Mouse (Mus musculus) embryonic facial prominence, embryonic 12.5 days (tissue): Measurements from ENCODE around the gene Plekhm3. TPM values are rescaled to one million over a fixed set of nuclear protein-coding genes. Genes with fewer than 3 reads are reported as not detected.

Experiments used
- ATAC-seq: fragments of 200-750 bp; cut with Nextera tagmentation; 2 replicates; pipeline ENCODE4 v1.8.0; 2017; ENCODE audit not compliant: insufficient number of reproducible peaks, insufficient read depth, low FRiP score, low TSS enrichment
- H3K27ac ChIP-seq: fragments of 300-500 bp; sonication (generic); 2 replicates; pipeline ENCODE4 v1.5.1; 2016; ENCODE audit warnings: mild to moderate bottlenecking
- H3K27me3 ChIP-seq: fragments of 300-500 bp; sonication (generic); 2 replicates; pipeline ENCODE4 v1.6.1; 2016; ENCODE audit warnings: mild to moderate bottlenecking, moderate library complexity
- H3K36me3 ChIP-seq: fragments of 300-500 bp; sonication (generic); 2 replicates; pipeline ENCODE4 v1.6.1; 2016; ENCODE audit warnings: mild to moderate bottlenecking
- H3K4me1 ChIP-seq: fragments of 300-500 bp; sonication (generic); 2 replicates; pipeline ENCODE4 v1.6.1; 2016
- H3K4me2 ChIP-seq: fragments of 300-500 bp; sonication (generic); replicated peaks from 2 replicates; pipeline ENCODE4 v1.6.1; 2016; ENCODE audit warnings: mild to moderate bottlenecking, moderate library complexity
- H3K4me3 ChIP-seq: fragments of 300-500 bp; sonication (generic); 2 replicates; pipeline ENCODE4 v1.5.1; 2016; ENCODE audit warnings: mild to moderate bottlenecking
- H3K9ac ChIP-seq: fragments of 300-500 bp; sonication (generic); 2 replicates; pipeline ENCODE4 v1.6.1; 2016; ENCODE audit warnings: mild to moderate bottlenecking, moderate library complexity
- H3K9me3 ChIP-seq: fragments of 300-500 bp; sonication (generic); 2 replicates; pipeline ENCODE4 v1.6.1; 2016; ENCODE audit warnings: mild to moderate bottlenecking, moderate library complexity
- WGBS: fragments of 180-500 bp; shearing (Covaris S2); methylation state at CpG from one replicate; pipeline ENCODE4 v1.1.7; 2016; 5-methylcytosine and 5-hydroxymethylcytosine counted together
- polyA plus RNA-seq: library from polyadenylated mRNA; unstranded; fragments of >200 nt; fragmentation: Nextera tagmentation; extraction: Ambion mirVana; gene quantifications from 2 replicates; pipeline ENCODE4 v1.2.1, GENCODE M21; 2016

The Plekhm3 gene
- polyA plus RNA-seq, 1 experiment from 2014 or later, result 10.2 TPM

GRCm38 (mm10) chr1:64844978-64845377 is 111.6 kb downstream of the Plekhm3 start:
- no peak overlapping the region for H3K27ac ChIP-seq
- 86% methylated on average over 3 of the region's 3 CpGs for WGBS
- no peaks in the 10 kb centered on the region for H3K27me3 ChIP-seq
- H3K36me3 ChIP-seq, result no peaks in the 10 kb centered on the region
- H3K4me2 ChIP-seq, result no peak overlapping the region
- H3K9me3 ChIP-seq, result no peaks in the 10 kb centered on the region
- peaks cover 16% of the 10 kb centered on the region for H3K4me1 ChIP-seq
- H3K4me3 ChIP-seq, result no peak overlapping the region
- ATAC-seq, result no peak
- H3K9ac ChIP-seq, result no peak overlapping the region

DNA sequence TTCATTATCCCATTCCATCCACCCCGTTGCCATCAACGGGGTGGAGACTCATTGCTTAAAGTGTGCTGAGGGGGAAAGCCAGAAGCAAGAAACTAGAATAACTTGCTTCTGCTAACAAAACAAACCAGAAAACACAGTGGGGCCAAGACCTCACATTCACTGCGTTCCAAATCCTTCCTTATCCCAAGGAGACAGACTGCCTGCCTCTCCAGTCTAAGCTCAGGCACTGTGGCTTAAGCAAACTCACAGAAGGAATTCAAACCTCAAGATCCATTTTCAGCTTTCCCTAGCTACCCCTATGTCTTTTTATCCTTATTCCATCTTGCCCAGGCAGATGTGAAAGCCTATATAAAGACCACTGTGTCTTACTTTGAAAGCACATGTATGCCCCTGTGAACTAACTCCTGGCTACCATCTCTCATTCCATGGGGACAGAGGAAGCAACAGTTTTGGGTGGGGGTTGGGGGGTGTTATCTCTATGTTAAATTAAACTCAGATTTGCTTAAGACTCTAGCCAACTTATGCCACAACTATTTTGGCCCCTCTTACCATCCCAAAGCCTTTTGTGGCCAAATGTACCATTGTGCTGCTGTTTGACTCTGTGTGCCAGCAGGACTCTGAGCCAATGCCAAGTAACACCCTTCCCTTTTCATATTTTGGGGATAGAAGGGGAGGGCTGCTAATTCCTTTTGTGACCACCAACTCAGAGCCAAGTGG is 112.6 kb downstream of the Plekhm3 start:
- Histone ChIP-seq H3K4me1 (peaks cover 16% of the 10 kb centered on the region), H3K36me3 (no peaks in the 10 kb centered on the region), H3K27me3 (no peaks in the 10 kb centered on the region), H3K9ac (no peak overlapping the region), H3K4me2 (no peak overlapping the region), H3K27ac (no peak overlapping the region), H3K9me3 (no peaks in the 10 kb centered on the region), H3K4me3 (no peak overlapping the region)
- ATAC-seq, result no peak
- WGBS, result 73% methylated on average over 3 of the region's 3 CpGs

DNA sequence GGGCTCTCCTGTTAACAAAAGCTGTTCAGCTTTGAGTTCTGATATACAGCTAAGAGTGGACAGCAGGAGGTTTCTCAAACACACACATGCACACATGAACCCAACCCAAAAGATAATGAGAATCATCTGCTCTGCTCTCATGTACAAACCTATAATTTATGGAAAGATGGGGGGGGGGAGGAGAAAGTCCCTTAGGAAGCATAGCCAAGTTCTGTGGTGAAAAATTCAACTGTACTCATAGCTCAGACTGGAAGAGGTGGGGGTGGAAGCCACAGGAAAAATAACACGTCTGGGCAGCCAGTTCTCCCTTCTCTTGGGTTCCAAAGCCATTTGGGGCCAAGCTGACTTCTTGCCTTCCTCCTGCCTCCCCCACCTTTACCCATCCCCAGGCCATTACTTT is 115.7 kb downstream of the Plekhm3 start:
- peaks cover 7% of the 10 kb centered on the region; the same call in 1 of the 2 replicates for H3K4me1 ChIP-seq
- no peak overlapping the region for H3K4me3 ChIP-seq
- H3K9me3 ChIP-seq, result no peaks in the 10 kb centered on the region
- no peak overlapping the region for H3K4me2 ChIP-seq
- 15% methylated on average over 1 of the region's 1 CpGs for WGBS
- no peak for ATAC-seq
- no peaks in the 10 kb centered on the region for H3K36me3 ChIP-seq
- no peak overlapping the region for H3K9ac ChIP-seq
- no peak overlapping the region for H3K27ac ChIP-seq
- H3K27me3 ChIP-seq, result no peaks in the 10 kb centered on the region

DNA sequence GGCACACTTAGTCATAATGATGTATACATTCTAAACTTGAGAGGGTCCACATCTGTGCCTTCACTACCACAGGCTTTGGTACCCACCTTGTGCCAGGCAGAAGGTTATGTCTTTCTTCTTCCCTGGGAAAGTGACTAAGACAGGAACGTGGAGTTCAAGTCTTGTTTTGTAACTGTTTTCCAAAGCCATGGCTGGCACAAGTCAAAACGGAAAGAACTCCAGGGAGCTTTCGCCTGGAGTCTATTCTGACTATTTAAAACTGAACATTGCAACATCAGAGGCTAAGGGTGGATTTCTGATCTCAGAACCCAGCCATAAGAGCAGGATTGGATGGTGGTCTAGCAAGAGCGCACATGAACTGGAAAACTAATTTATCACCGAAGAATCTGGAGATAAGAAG is 120.0 kb downstream of the Plekhm3 start:
- WGBS, result 88% methylated on average over 5 of the region's 5 CpGs
- Histone ChIP-seq H3K4me2 (no peak overlapping the region), H3K9ac (no peak overlapping the region), H3K27ac (no peak overlapping the region), H3K27me3 (no peaks in the 10 kb centered on the region), H3K36me3 (no peaks in the 10 kb centered on the region), H3K9me3 (no peaks in the 10 kb centered on the region), H3K4me3 (no peak overlapping the region), H3K4me1 (peaks cover 3% of the 10 kb centered on the region; the same call in 1 of the 2 replicates)
- no peak for ATAC-seq

DNA sequence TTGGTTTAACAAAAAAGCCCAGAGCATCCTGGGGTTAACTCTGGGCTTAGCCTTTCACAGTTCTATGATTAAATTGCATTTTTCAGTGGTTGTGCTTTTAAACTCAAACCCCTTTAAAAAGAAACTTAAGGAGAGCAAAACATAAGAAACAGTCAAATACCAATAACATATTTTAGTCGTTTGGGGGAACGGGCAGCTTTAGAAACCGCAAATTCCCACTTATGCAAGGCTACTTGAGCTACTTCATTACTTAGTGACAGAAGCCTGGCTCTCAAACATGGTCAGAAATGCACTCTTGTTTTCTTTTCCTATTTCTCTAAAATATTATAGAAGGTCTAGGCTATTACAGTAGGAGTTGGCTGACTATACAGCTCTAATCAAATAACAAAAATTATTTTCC is 120.5 kb downstream of the Plekhm3 start:
- Histone ChIP-seq H3K36me3 (no peaks in the 10 kb centered on the region), H3K4me1 (peaks cover 3% of the 10 kb centered on the region; the same call in 1 of the 2 replicates), H3K9me3 (no peaks in the 10 kb centered on the region), H3K9ac (no peak overlapping the region), H3K4me2 (no peak overlapping the region), H3K27me3 (no peaks in the 10 kb centered on the region), H3K27ac (no peak overlapping the region), H3K4me3 (no peak overlapping the region)
- 50% methylated on average over 3 of the region's 3 CpGs for WGBS
- ATAC-seq, result no peak

- H3K27me3 ChIP-seq, result no peaks in the 10 kb centered on the region
- no peak for ATAC-seq
- no peak overlapping the region for H3K9ac ChIP-seq
- H3K4me1 ChIP-seq, result no peaks in the 10 kb centered on the region; the same call in 1 of the 2 replicates
- no peak overlapping the region for H3K4me3 ChIP-seq
- no peaks in the 10 kb centered on the region for H3K9me3 ChIP-seq
- 46% methylated on average over 2 of the region's 2 CpGs for WGBS
- H3K36me3 ChIP-seq, result no peaks in the 10 kb centered on the region
- H3K4me2 ChIP-seq, result no peak overlapping the region
- no peak overlapping the region for H3K27ac ChIP-seq
Observed at GRCm38 (mm10) chr1:64831552-64831951, 125.1 kb downstream of the Plekhm3 start.

DNA sequence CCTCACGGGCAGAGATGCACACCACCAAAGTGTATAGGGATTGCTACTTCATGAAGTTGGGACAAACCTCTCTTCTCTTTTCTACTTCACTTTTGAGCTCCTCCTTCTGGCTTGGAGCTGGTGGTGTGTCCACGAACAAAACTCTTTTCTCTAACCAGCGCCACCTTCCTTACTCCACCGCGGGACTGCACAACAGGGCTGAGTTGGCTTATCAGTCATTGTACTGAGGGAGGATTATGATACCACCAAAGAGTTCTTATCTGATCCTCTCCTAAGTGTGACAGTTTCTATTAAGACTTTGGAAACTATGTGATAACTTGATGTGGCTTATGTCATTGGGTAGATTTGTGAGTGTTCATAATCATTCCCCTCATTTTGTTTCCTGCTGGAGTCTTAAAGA is 129.2 kb downstream of the Plekhm3 start:
- no peak for ATAC-seq
- no peak overlapping the region for H3K4me2 ChIP-seq
- 91% methylated on average over 5 of the region's 5 CpGs for WGBS

DNA sequence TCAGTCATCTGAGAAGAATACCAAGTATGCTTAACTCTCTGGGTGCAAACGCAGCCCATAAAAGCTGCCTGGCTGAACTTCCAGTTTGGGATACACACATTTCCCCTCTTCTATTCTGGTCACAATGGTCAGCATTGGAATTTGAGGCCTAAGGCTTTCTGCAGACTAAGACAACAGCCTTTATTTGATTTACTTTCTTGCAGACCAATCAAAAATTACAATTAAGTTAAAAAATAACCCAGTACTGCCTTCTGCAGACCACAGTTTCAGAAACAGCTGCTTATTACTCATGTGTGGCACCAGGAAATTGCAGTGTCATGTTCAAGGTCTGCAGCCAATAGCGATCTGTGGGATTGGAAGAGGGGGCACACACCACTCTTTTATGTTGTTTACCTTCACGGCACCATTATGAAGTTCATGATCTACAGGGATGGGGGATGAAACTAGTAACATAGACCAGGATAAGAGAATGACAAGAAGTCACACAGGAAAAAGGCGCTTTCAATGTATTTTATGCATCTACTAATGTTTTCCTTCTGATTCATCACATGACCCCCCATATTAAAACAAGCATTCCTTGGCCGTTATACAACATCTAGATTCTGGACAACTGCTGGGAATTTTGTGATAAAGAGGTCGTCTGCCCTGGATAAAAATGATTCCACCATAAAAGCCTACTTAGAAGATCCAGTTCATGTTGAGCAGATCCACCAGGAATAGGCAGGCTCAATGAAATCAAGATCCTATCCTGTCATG is 130.1 kb downstream of the Plekhm3 start:
- Histone ChIP-seq H3K9me3 (no peaks in the 10 kb centered on the region), H3K4me3 (no peak overlapping the region), H3K4me1 (no peaks in the 10 kb centered on the region; the same call in 1 of the 2 replicates), H3K36me3 (no peaks in the 10 kb centered on the region), H3K27ac (no peak overlapping the region), H3K4me2 (no peak overlapping the region), H3K9ac (no peak overlapping the region), H3K27me3 (no peaks in the 10 kb centered on the region)
- WGBS, result 76% methylated on average over 6 of the region's 6 CpGs
- no peak for ATAC-seq

More for the DNA sequence above, 129.2 kb downstream of the Plekhm3 start:
- Histone ChIP-seq H3K36me3 (no peaks in the 10 kb centered on the region), H3K27ac (no peak overlapping the region), H3K4me3 (no peak overlapping the region), H3K9ac (no peak overlapping the region), H3K27me3 (no peaks in the 10 kb centered on the region), H3K4me1 (no peaks in the 10 kb centered on the region; the same call in 1 of the 2 replicates), H3K9me3 (no peaks in the 10 kb centered on the region)

- H3K4me2 ChIP-seq, result no peak overlapping the region
- H3K4me3 ChIP-seq, result no peak overlapping the region
- H3K36me3 ChIP-seq, result no peaks in the 10 kb centered on the region
- H3K4me1 ChIP-seq, result peaks cover 2% of the 10 kb centered on the region; the same call in 1 of the 2 replicates
- H3K27ac ChIP-seq, result no peak overlapping the region
- H3K27me3 ChIP-seq, result no peaks in the 10 kb centered on the region
- H3K9me3 ChIP-seq, result no peaks in the 10 kb centered on the region
- no peak overlapping the region for H3K9ac ChIP-seq
- ATAC-seq, result no peak
- WGBS, result 59% methylated on average over 6 of the region's 6 CpGs
Observed at GRCm38 (mm10) chr1:64823564-64823963, 133.1 kb downstream of the Plekhm3 start.

DNA sequence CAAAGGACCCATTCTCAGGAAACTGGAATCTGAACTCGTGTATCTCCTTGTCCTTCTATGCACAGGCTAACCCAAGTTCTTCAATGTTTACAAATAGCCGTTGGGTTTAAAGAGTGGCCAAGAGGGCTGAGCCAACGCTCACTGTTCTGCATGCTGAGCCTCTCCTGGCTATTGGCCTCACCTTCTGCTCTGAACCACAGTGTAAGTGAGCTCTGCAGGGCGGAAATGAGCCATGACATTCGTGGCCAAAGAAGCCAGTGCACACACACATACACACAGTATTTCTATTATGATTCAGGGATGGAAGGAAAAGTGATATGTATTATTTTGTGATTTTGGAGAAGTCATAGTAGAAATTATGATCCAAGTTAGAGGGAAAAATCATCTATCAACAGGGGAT is 138.9 kb downstream of the Plekhm3 start:
- Histone ChIP-seq H3K27me3 (no peaks in the 10 kb centered on the region), H3K4me2 (no peak overlapping the region), H3K4me3 (no peak overlapping the region), H3K27ac (no peak overlapping the region), H3K36me3 (no peaks in the 10 kb centered on the region), H3K4me1 (0 out of 2 replicates have a peak, but pooled peaks cover 2% of the 10 kb centered on the region), H3K9me3 (no peaks in the 10 kb centered on the region), H3K9ac (no peak overlapping the region)
- ATAC-seq, result no peak
- WGBS, result 75% methylated on average over 5 of the region's 5 CpGs

GRCm38 (mm10) chr1:64813182-64813581 is 143.4 kb downstream of the Plekhm3 start:
- no peaks in the 10 kb centered on the region for H3K9me3 ChIP-seq
- ATAC-seq, result no peak
- no peaks in the 10 kb centered on the region for H3K27me3 ChIP-seq
- no peak overlapping the region for H3K27ac ChIP-seq
- H3K4me2 ChIP-seq, result no peak overlapping the region
- no peak overlapping the region for H3K4me3 ChIP-seq
- WGBS, result 95% methylated on average over 2 of the region's 2 CpGs
- no peak overlapping the region for H3K9ac ChIP-seq
- peaks cover 7% of the 10 kb centered on the region; the same call in 1 of the 2 replicates for H3K4me1 ChIP-seq
- H3K36me3 ChIP-seq, result no peaks in the 10 kb centered on the region

GRCm38 (mm10) chr1:64811956-64812355 is 144.7 kb downstream of the Plekhm3 start:
- Histone ChIP-seq H3K9me3 (no peaks in the 10 kb centered on the region), H3K36me3 (no peaks in the 10 kb centered on the region), H3K4me2 (no peak overlapping the region), H3K9ac (no peak overlapping the region), H3K4me3 (no peak overlapping the region), H3K27ac (no peak overlapping the region), H3K4me1 (peaks cover 7% of the 10 kb centered on the region; the same call in 1 of the 2 replicates), H3K27me3 (no peaks in the 10 kb centered on the region)
- WGBS, result 100% methylated on average over 1 of the region's 1 CpGs
- no peak for ATAC-seq
